Mouse (Mus musculus) neural tube, embryonic 11.5 days (tissue): ENCODE results near the gene Acer3. TPM values are rescaled to one million over a fixed set of nuclear protein-coding genes. Genes with fewer than 3 reads are reported as not detected.

Source experiments
- ATAC-seq: fragments of 200-750 bp; cut with Nextera tagmentation; 2 replicates; pipeline ENCODE4 v1.8.0; 2017; ENCODE audit warnings: moderate number of reproducible peaks, mild to moderate bottlenecking, moderate TSS enrichment, moderate library complexity; ENCODE audit not compliant: insufficient read depth, low FRiP score, low TSS enrichment
- DNase-seq: peaks from one replicate; pipeline ENCODE4 v3.0.0-alpha.2; 2015; ENCODE audit warnings: low spot score
- H3K27ac ChIP-seq: fragments of 300-500 bp; sonication (generic); 2 replicates; pipeline ENCODE4 v1.5.1; 2014; ENCODE audit warnings: low read depth, mild to moderate bottlenecking, low read length
- H3K27me3 ChIP-seq: fragments of 300-500 bp; sonication (generic); 2 replicates; pipeline ENCODE4 v1.6.1; 2014; ENCODE audit warnings: mild to moderate bottlenecking, low read length, mixed read lengths; ENCODE audit not compliant: control insufficient read depth, insufficient read depth
- H3K36me3 ChIP-seq: fragments of 300-500 bp; sonication (generic); 2 replicates; pipeline ENCODE4 v1.6.1; 2014; ENCODE audit warnings: mild to moderate bottlenecking, low read length, moderate library complexity, mixed read lengths; ENCODE audit not compliant: control insufficient read depth, insufficient read depth
- H3K4me1 ChIP-seq: fragments of 300-500 bp; sonication (generic); 2 replicates; pipeline ENCODE4 v1.6.1; 2014; ENCODE audit warnings: low read length, mixed read lengths; ENCODE audit not compliant: control insufficient read depth, insufficient read depth
- H3K4me2 ChIP-seq: fragments of 300-500 bp; sonication (generic); 2 replicates; pipeline ENCODE4 v1.6.1; 2014; ENCODE audit warnings: low read depth, mild to moderate bottlenecking, moderate library complexity
- H3K4me3 ChIP-seq: fragments of 300-500 bp; sonication (generic); 2 replicates; pipeline ENCODE4 v1.5.1; 2014; ENCODE audit warnings: low read depth, low read length
- H3K9ac ChIP-seq: fragments of 300-500 bp; sonication (generic); 2 replicates; pipeline ENCODE4 v1.6.1; 2014; ENCODE audit warnings: mild to moderate bottlenecking, low read length
- H3K9me3 ChIP-seq: fragments of 300-500 bp; sonication (generic); 2 replicates; pipeline ENCODE4 v1.6.1; 2016; ENCODE audit warnings: low read length; ENCODE audit not compliant: control insufficient read depth
- WGBS: fragments of 180-500 bp; shearing (Covaris S2); extraction: QIAGEN DNeasy Blood & Tissue Kit; methylation state at CpG from one replicate; pipeline ENCODE4 v1.1.7; 2014; 5-methylcytosine and 5-hydroxymethylcytosine counted together
- polyA plus RNA-seq: library from polyadenylated mRNA; unstranded; fragments of >200 nt; fragmentation: Nextera tagmentation; extraction: Ambion mirVana; gene quantifications from 2 replicates; pipeline ENCODE4 v1.2.1, GENCODE M21; 2014

Gene Acer3
- polyA plus RNA-seq, 1 experiment from 2014 or later, result 20.0 TPM

DNA sequence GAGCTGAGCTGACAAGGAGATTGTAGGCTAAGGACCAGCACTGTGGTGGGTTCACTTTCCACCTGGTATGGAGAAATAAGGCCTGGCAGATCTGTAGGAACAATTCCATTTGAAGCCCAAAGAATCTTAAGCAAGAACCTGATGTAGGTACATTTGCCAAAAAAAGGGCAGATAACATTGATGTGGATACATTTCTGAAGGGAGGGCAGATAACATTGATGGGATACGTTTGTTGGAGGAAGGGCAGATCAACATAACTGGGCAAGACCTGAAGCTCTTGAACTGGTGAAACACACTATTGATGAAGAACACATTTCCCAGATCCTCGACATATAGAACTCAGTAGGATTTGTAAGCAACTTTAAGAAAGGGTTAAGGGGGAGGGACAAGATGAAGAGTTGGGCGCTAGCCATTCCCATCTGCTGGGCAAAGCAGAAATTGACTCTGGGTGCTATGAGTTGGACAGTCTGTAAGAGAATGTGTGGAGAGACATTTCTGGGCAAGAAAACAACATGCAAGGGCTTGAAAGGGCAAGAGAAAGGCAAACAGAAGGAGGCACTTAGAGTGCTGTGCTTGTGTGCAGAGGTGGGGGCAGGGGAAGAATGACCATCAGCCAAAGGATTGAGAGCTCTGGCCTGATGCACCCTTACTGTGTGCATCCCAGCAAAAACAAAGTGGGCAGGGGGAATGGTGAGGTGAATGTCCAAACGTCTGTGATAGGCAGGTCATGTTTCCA lies 8.7 kb downstream of the Acer3 start:
- H3K9me3 ChIP-seq, result no peaks in the 10 kb centered on the region
- peaks cover 2% of the 10 kb centered on the region; the same call in 1 of the 2 replicates for H3K4me1 ChIP-seq
- WGBS, result 64% methylated on average over 4 of the region's 4 CpGs
- H3K27me3 ChIP-seq, result no peaks in the 10 kb centered on the region
- H3K36me3 ChIP-seq, result no peaks in the 10 kb centered on the region
- no peak overlapping the region for H3K4me3 ChIP-seq
- ATAC-seq (no peak), DNase-seq (no peak)
- no peak overlapping the region for H3K27ac ChIP-seq
- H3K9ac ChIP-seq, result no peak overlapping the region
- H3K4me2 ChIP-seq, result no peak overlapping the region

DNA sequence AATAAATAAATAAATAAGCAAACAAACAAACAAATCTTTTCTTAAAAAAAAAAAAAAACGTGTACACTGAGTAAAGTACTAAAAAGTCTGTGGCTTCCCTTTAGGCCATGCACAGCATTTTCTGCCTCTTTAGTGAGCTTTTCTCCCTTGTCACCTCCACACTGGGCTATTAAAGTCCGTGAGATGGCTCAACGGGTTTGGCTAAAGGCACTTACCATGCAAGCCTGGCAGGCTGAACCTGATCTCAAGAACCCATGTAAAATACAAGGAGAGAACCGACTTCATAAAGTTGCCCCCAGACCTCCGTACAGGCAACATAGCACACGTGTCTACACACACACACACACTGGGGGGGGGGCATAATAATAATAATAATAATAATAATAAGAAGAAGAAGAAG lies 10.7 kb downstream of the Acer3 start:
- no peak overlapping the region for H3K27ac ChIP-seq
- H3K4me2 ChIP-seq, result no peak overlapping the region
- H3K9me3 ChIP-seq, result no peaks in the 10 kb centered on the region
- H3K36me3 ChIP-seq, result no peaks in the 10 kb centered on the region
- no peak overlapping the region for H3K9ac ChIP-seq
- no peaks in the 10 kb centered on the region for H3K27me3 ChIP-seq
- 63% methylated on average over 6 of the region's 6 CpGs for WGBS
- H3K4me3 ChIP-seq, result no peak overlapping the region
- H3K4me1 ChIP-seq, result peaks cover 2% of the 10 kb centered on the region; the same call in 1 of the 2 replicates
- ATAC-seq, result no peak
- no peak for DNase-seq

DNA sequence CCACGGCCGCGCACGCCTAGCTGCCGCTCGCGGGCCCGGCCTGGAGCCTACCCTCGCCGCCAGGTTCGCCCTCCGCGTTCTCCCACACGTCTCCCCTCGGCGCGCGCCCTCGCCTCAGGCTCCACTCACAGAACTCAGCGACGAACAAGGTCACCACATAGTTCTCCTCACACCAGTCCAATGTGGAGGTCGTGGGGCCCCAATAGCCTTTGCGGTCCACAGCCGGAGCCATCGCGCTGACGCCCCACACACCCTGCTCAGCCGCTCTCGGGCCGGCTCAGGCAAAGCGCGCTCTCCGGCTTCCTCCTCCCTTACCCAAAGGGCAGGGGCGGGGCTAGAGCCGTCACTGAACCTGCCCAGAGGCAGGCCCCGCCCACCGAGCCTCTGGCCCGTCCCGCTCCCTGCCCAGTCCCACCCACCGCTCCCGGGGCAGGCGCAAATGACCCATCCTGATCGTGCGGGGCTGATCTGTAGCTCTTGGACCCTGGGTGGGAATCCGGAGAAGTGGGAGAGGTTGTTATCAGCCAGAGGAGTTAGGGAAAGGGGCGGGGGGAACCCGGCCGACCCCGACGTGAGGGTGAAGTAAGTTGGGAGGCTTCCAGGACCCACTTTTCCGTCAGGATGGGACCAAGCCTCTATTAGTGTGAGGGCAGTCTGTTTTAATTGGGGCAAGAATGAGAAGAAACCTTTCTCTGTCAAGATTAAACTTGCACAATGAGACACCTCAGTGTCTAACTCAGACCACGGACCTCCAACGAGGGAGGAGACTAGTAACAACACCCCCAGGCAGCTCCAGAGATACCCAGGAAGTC lies 11.6 kb downstream of the Acer3 start:
- peaks cover 2% of the 10 kb centered on the region; the same call in 1 of the 2 replicates for H3K4me1 ChIP-seq
- no peaks in the 10 kb centered on the region for H3K9me3 ChIP-seq
- no peaks in the 10 kb centered on the region for H3K27me3 ChIP-seq
- peak; percentile 96 for DNase-seq
- peak overlapping the region; percentile 70 for H3K9ac ChIP-seq
- H3K27ac ChIP-seq, result no peak overlapping the region
- H3K4me3 ChIP-seq, result peak overlapping the region; percentile 57
- peak; percentile 98 for ATAC-seq
- no peaks in the 10 kb centered on the region for H3K36me3 ChIP-seq
- H3K4me2 ChIP-seq, result peak overlapping the region; percentile 82
- under 1% methylated on average over 50 of the region's 53 CpGs for WGBS

DNA sequence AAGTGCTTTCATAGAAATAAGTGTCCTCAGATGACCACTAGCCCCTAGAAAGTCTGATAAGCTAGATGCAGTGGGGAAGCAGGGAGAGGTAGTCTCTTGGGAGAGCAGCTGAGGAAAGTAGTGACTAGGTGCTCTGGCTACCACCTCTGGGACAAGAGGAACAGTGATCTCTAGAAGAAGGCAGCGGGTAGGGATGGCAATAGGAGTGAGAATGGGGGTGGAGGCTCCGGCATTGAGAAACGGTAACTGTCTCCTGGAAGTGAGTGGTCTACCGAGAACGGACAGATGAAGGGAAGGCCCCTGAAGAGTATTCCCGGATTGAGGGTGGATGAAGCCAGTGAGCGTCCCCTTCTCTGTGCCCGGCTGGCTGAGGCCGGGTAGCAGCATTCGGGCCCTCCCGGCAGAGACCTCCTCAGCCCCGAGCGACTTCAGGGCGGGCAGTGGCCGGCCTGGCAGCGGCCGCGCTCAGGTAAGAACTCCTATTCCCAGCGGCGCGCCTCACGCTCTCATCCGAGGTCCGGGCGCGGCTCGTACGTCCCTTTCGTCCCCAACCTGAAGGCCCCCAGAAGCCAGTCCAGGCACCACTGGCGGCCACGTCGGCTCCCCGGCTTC lies 12.3 kb downstream of the Acer3 start:
- peak overlapping the region; percentile 57 for H3K4me3 ChIP-seq
- H3K27ac ChIP-seq, result no peak overlapping the region
- no peak for DNase-seq
- peaks cover 2% of the 10 kb centered on the region; the same call in 1 of the 2 replicates for H3K4me1 ChIP-seq
- no peaks in the 10 kb centered on the region for H3K36me3 ChIP-seq
- H3K27me3 ChIP-seq, result no peaks in the 10 kb centered on the region
- peak overlapping the region; percentile 70 for H3K9ac ChIP-seq
- WGBS, result 0% methylated on average over 33 of the region's 33 CpGs
- no peak; the same call in 1 of the 2 replicates for ATAC-seq
- H3K4me2 ChIP-seq, result peak overlapping the region; percentile 82
- no peaks in the 10 kb centered on the region for H3K9me3 ChIP-seq

DNA sequence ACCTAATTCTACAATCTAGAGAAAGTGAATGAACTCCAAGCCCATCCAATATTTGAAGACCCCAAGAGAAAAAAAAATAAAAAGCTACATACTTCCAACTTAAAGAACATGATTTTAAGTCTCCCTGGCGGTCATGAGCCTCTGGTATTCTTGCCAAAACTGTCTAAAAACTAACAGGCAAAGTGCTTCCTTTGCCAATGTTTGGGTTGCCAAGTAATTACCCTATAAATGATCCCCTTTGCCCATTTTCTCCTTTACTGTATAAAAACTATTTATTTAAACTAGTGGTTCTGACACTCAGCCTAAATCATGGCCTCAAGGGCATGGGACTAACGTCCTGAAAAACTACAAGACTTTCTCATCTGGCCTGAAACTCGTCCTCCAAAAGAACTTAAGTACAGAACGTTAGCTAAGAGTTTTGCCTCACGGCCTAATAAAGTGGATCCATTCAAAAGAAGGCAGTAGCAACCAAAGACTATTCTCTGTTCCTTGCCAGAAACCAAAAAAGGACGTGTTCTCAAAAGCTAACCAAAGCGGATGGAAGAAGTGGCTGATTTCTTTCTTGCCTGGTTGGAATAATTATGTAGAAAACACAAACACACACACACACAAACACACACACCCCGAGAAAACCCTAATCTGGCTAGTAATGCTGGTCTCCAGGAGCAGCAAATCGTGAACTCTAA lies 12.9 kb downstream of the Acer3 start:
- Histone ChIP-seq H3K4me1 (peaks cover 2% of the 10 kb centered on the region; the same call in 1 of the 2 replicates), H3K9me3 (no peaks in the 10 kb centered on the region), H3K4me2 (peak overlapping the region; percentile 82), H3K9ac (no peak overlapping the region), H3K27ac (no peak overlapping the region), H3K4me3 (peak overlapping the region; percentile 57), H3K36me3 (no peaks in the 10 kb centered on the region), H3K27me3 (no peaks in the 10 kb centered on the region)
- DNase-seq, result no peak
- WGBS, result 46% methylated on average over 9 of the region's 9 CpGs
- no peak for ATAC-seq

DNA sequence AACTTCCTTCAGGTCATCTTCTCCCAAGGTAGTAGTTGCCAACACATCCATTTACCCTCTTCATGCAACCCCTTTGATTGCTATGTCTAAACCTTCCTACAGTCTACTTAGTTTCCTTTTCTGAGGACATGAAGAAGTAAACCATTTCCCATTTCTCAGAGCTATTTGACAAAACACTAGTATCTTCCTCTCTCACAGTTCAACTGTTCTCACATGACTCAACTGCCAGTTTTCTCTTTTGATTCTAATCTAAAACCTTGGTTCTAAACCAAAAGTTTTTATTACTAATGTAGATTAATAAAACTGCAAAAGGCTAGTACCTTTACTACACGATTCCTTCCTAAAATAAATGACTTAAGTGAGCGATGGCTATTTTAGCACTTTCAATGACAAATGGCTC lies 13.6 kb downstream of the Acer3 start:
- Histone ChIP-seq H3K9me3 (no peaks in the 10 kb centered on the region), H3K9ac (no peak overlapping the region), H3K27me3 (no peaks in the 10 kb centered on the region), H3K4me2 (no peak overlapping the region), H3K4me3 (no peak overlapping the region), H3K27ac (no peak overlapping the region), H3K4me1 (peaks cover 2% of the 10 kb centered on the region; the same call in 1 of the 2 replicates), H3K36me3 (no peaks in the 10 kb centered on the region)
- WGBS, result 95% methylated on average over 2 of the region's 2 CpGs
- no peak for DNase-seq
- no peak for ATAC-seq

DNA sequence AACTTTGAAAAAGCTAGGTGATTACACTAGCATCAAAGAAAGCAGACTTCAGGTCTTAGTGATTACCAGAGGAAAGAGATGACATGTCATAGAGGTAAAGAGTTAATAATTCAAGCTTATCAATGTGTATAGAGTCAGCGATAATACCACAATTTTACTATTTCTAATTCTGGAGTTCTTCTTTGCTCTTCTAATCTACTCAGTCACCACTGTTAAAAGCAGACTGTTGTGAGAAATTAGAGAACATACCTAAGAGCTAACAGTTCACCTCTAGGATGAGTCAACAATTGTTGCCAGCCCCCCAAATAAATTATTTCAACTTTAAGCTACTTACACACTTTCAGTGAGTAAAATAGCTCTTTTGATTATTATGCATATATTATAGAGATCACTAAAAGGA lies 28.1 kb downstream of the Acer3 start:
- 96% methylated on average over 1 of the region's 1 CpGs for WGBS
- H3K4me2 ChIP-seq, result no peak overlapping the region
- no peak overlapping the region for H3K9ac ChIP-seq
- H3K9me3 ChIP-seq, result no peaks in the 10 kb centered on the region
- H3K4me3 ChIP-seq, result no peak overlapping the region
- no peaks in the 10 kb centered on the region for H3K4me1 ChIP-seq
- no peaks in the 10 kb centered on the region for H3K36me3 ChIP-seq
- no peak overlapping the region for H3K27ac ChIP-seq
- ATAC-seq (no peak), DNase-seq (no peak)
- no peaks in the 10 kb centered on the region for H3K27me3 ChIP-seq

DNA sequence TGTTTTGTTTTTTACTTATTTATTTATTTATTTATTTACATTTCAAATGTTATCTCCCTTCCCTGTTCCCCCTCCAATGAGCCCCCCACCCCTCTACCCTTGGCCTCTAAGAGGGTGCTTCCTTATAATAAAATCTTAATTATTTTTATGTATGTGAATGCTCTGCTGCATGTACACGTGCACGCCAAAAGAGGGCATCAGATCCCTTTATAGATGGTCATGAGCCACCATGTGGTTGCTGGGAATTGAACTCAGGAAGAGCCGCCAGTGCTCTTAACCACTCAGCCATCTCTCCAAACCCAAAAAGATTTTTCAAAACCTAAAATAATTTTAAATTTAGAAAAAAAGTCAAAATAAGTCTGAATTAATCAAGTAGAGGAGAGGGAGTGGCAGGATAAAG lies 31.4 kb downstream of the Acer3 start:
- H3K9ac ChIP-seq, result no peak overlapping the region
- WGBS, result 47% methylated on average over 3 of the region's 3 CpGs
- DNase-seq (no peak), ATAC-seq (no peak)
- no peaks in the 10 kb centered on the region for H3K36me3 ChIP-seq
- H3K27ac ChIP-seq, result no peak overlapping the region
- no peak overlapping the region for H3K4me3 ChIP-seq
- H3K27me3 ChIP-seq, result no peaks in the 10 kb centered on the region
- H3K4me1 ChIP-seq, result no peaks in the 10 kb centered on the region
- H3K9me3 ChIP-seq, result no peaks in the 10 kb centered on the region
- H3K4me2 ChIP-seq, result no peak overlapping the region
